8 mouse cellular contexts compared by ENCODE assay signal in the genomic region with DNA sequence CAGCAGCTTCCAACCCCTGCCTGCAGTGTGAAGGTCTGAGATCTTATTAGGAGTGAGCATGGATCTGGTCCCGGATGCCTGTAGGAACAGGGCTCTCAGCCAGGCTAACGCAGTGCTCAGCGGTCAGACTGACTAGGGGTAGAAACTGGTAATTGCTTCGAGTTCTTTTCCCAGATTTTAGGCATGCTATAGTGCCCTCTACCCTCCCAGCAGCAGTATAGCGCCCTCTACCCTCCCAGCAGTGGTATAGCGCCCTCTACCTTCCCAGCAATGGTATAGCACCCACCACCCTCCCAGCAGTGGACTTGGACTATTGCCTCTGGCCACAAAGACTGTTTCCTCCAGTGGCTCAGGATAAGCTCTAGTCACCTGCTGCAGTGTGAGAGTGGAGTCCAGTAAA.
DNase-seq lines count a peak whose midpoint lies in the region; ATAC-seq and TF ChIP-seq lines count a peak whose summit lies in the region.

No protein-coding gene starts in this region.

- TF ChIP-seq CTCF in gastrocnemius, adult 2 months (IDR thresholded peaks at IDR 0.05) = peak; percentile 71
- TF ChIP-seq CTCF in cortical plate, adult 2 months (IDR thresholded peaks at IDR 0.05; ENCODE audit: extremely low read depth, insufficient read depth, low read length) = peak; percentile 91
- TF ChIP-seq CTCF in small intestine, adult 2 months (IDR thresholded peaks at IDR 0.05; ENCODE audit: extremely low read depth, insufficient read length, insufficient replicate concordance, low read depth, low read length) = peak; percentile 57; the same call in 1 of the 2 replicates

- H3K4me1 ChIP-seq in cortical plate, adult 2 months (ENCODE audit: control insufficient read depth, insufficient read depth, low read length) = no peaks in the 10 kb centered on the region
- H3K4me1 ChIP-seq in small intestine, adult 2 months (ENCODE audit: control insufficient read depth, insufficient read depth, insufficient read length, low read length) = no peaks in the 10 kb centered on the region

- ATAC-seq in frontal cortex, adult (ENCODE audit: low TSS enrichment) = no peak

- whole genome bisulfite sequencing in small intestine, adult 2 months = 25% methylated on average over 6 of the region's 6 CpGs

- no peak overlapping the region for H3K27ac ChIP-seq in gastrocnemius, adult 2 months
- no peak overlapping the region for H3K27ac ChIP-seq in cortical plate, adult 2 months (ENCODE audit: insufficient read depth, low read length)
- H3K27ac ChIP-seq in small intestine, adult 2 months (ENCODE audit: insufficient read depth, low read depth, low read length) = no peak overlapping the region

- no peak overlapping the region for H3K4me3 ChIP-seq in gastrocnemius, adult 2 months
- H3K4me3 ChIP-seq in cortical plate, adult 2 months (ENCODE audit: insufficient read depth, low read length) = no peak overlapping the region
- no peak overlapping the region for H3K4me3 ChIP-seq in small intestine, adult 2 months (ENCODE audit: low read depth, low read length)

- H3K36me3 ChIP-seq in small intestine, adult 2 months (ENCODE audit: control insufficient read depth, insufficient read depth, low read length) = no peaks in the 10 kb centered on the region

- no peaks in the 10 kb centered on the region for H3K27me3 ChIP-seq in small intestine, adult 2 months (ENCODE audit: control insufficient read depth, insufficient read depth, low read length)

- no peak for DNase-seq in gastrocnemius, adult 2 months
- no peak for DNase-seq in gastrocnemius, postnatal 4 days (ENCODE audit: low spot score in 2 of 2)
- DNase-seq in ovary, adult 18-20 months (ENCODE audit: low spot score) = peak; percentile 11
- DNase-seq in ovary, postnatal 10 days (ENCODE audit: low spot score) = no peak
- no peak for DNase-seq in left cerebral cortex, adult 11 months (ENCODE audit: low spot score)

- no peak for TF ChIP-seq POLR2A in cortical plate, adult 2 months (IDR thresholded peaks at IDR 0.05; ENCODE audit: extremely low read depth, insufficient read depth, low read length)
- TF ChIP-seq POLR2A in small intestine, adult 2 months (IDR thresholded peaks at IDR 0.05; ENCODE audit: low read depth, low read length) = no peak

- intact Hi-C loops in gastrocnemius, adult 2 months (cut with DNase I) = loop anchor here (10.0 kb wide), 1 partner anchor 555 kb away; no protein-coding TSS in a partner anchor
